Mouse (Mus musculus) kidney, embryonic 15.5 days (tissue): ENCODE measurements at regions not wholly inside any gene's neighbourhood (a gene's known extent, or its start where the extent isn't known, plus 50 kb on each side); places are given as distances from the start of the nearest gene placed in this dataset.

ENCODE experiments used
- ATAC-seq: fragments of 200-750 bp; cut with Nextera tagmentation; replicated peaks from 2 replicates; pipeline ENCODE4 v1.8.0; 2017; ENCODE audit warnings: moderate TSS enrichment; ENCODE audit not compliant: low FRiP score
- H3K27ac ChIP-seq: fragments of 300-500 bp; sonication (generic); 2 replicates; pipeline ENCODE4 v1.5.1; 2015; ENCODE audit warnings: mild to moderate bottlenecking, inconsistent platforms
- H3K27me3 ChIP-seq: fragments of 300-500 bp; sonication (generic); 2 replicates; pipeline ENCODE4 v1.6.1; 2015; ENCODE audit warnings: inconsistent platforms
- H3K36me3 ChIP-seq: fragments of 300-500 bp; sonication (generic); 2 replicates; pipeline ENCODE4 v1.6.1; 2015; ENCODE audit warnings: inconsistent platforms
- H3K4me1 ChIP-seq: fragments of 300-500 bp; sonication (generic); 2 replicates; pipeline ENCODE4 v1.6.1; 2015; ENCODE audit warnings: inconsistent platforms
- H3K4me2 ChIP-seq: fragments of 300-500 bp; sonication (generic); 2 replicates; pipeline ENCODE4 v1.6.1; 2015; ENCODE audit warnings: moderate library complexity, mild to moderate bottlenecking, inconsistent platforms
- H3K4me3 ChIP-seq: fragments of 300-500 bp; sonication (generic); replicated peaks from 2 replicates; pipeline ENCODE4 v1.5.1; 2015; ENCODE audit warnings: mild to moderate bottlenecking, inconsistent platforms
- H3K9ac ChIP-seq: fragments of 300-500 bp; sonication (generic); 2 replicates; pipeline ENCODE4 v1.6.1; 2015; ENCODE audit warnings: mild to moderate bottlenecking, inconsistent platforms
- H3K9me3 ChIP-seq: fragments of 300-500 bp; sonication (generic); replicated peaks from 2 replicates; pipeline ENCODE4 v1.6.1; 2016; ENCODE audit warnings: inconsistent platforms
- WGBS: fragments of 180-500 bp; shearing (Covaris S2); methylation state at CpG from one replicate; pipeline ENCODE4 v1.1.7; 2015; ENCODE audit warnings: mixed read lengths; 5-methylcytosine and 5-hydroxymethylcytosine counted together

- 74% methylated on average over 1 of the region's 1 CpGs for WGBS
- no peaks in the 10 kb centered on the region for H3K27me3 ChIP-seq
- no peak overlapping the region for H3K4me3 ChIP-seq
- no peaks in the 10 kb centered on the region for H3K36me3 ChIP-seq
- no peak for ATAC-seq
- no peak overlapping the region for H3K4me2 ChIP-seq
- no peaks in the 10 kb centered on the region for H3K9me3 ChIP-seq
- H3K27ac ChIP-seq, result no peak overlapping the region
- no peak overlapping the region for H3K9ac ChIP-seq
- H3K4me1 ChIP-seq, result no peaks in the 10 kb centered on the region
Measured at GRCm38 (mm10) chr3:31841253-31841652, 61.1 kb upstream of the Kcnmb2 start.

- H3K36me3 ChIP-seq, result no peaks in the 10 kb centered on the region
- ATAC-seq, result no peak
- H3K9me3 ChIP-seq, result no peaks in the 10 kb centered on the region
- H3K27me3 ChIP-seq, result no peaks in the 10 kb centered on the region
- H3K4me2 ChIP-seq, result no peak overlapping the region
- 68% methylated on average over 4 of the region's 4 CpGs for WGBS
- H3K27ac ChIP-seq, result no peak overlapping the region
- no peak overlapping the region for H3K9ac ChIP-seq
- H3K4me3 ChIP-seq, result no peak overlapping the region
- no peaks in the 10 kb centered on the region for H3K4me1 ChIP-seq
Measured at GRCm38 (mm10) chr3:31847087-31847486, 55.2 kb upstream of the Kcnmb2 start.
